Mouse (Mus musculus) lung, adult 18-20 months (tissue): Measurements from ENCODE around the gene Camk1g.
A peak's percentile ranks its signal among the peaks of the same experiment; 100 is the strongest.

Source experiments
- DNase-seq, 2 experiments: peaks; one replicate each; pipeline ENCODE4 v3.0.0; 2022; ENCODE audit warnings: mixed read lengths in 2 of 2

The Camk1g gene

GRCm38 (mm10) chr1:193370096-193370495 is at the start of gene Camk1g:
Camk1g (minus strand) TSS chr1:193370298.
- DNase-seq = no peak

- DNase-seq = no peak
Observed at GRCm38 (mm10) chr1:193419168-193419567, 49.1 kb upstream of the Camk1g start.

DNA sequence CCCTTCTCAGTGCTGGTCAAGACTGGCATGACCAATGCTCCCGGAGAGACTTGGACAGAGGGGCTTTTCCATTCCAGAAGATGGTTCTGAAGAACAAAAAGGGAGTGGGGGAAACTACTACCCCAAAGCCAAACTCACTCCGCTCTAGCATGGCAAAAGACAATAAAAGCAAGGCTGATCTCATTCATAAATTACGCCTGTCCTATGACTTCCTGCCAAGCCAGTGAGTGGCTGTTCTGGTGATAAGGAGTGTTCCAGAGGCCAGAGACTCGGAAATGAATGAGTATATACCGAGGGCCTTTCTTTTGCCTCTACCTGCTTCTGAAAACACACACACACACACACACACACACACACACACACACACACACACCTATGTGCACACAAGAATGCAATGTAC is 48.6 kb upstream of the Camk1g start:
- DNase-seq = no peak

DNA sequence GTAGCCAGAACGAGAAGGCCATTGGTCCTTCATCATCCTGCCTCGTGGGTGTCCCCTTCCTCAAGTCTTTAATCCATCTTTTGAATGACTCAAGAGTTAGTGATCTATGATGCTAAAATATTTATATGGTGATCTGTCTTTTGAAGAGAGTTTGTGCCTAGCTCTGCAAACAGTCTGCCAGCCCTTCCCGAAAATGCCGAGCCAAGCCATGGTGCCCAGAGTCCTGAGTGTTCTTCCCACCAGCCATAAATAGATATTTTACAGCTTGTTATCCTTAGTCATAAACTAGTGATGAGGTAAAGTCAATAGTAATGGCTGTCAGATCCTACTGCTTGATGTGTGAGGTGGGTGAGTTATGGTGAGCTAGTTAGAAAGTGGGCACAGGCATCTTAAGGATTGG is 44.0 kb upstream of the Camk1g start:
- no peak for DNase-seq

DNA sequence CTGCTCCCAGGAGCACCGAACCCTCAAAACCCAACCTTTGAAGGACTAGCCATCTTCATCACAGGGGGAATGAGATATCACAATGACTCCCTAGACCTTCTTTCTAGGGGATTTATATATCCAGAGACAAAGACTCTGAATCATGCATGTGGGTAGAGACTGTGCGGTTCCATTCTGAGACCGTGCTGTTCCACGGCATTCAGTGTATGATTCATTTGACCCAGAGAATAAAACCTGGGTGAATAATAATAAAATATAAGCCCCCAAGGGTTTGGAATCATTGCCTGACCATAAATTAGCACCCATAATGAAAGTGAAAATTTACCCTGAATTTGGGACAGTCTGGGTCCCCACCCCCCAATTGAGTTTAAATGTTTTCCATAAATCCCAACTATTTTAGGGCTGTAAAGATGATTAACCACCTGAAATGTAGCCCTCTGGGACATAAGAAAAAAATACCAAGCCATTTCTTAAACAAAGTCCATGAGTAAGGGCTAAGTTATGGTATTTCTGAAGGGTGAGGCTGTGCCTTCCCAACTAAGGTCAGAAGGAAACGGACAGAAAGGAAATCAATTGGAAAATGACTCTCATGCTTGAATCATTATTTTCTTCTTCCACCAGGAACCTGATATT is 43.4 kb upstream of the Camk1g start:
- no peak for DNase-seq

DNA sequence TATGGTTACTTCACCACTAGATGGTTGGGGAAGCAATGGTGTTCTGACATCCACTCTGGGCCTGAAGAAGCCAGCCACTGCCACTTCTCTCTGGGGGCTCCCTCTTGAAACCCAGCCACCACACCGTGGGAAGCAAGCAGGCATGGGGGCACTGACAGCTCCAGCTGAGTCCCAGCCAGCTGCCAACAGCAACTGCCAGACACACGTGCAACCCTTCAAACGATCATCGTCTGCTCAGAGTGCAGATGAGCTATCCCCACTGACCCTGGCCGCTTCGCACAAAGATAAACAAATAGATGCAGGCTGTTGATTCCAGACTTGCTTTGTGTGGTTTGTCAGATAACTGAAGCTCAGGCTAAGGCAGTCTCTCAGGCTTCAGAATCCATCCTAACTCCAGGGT is 37.4 kb upstream of the Camk1g start:
- no peak for DNase-seq

DNA sequence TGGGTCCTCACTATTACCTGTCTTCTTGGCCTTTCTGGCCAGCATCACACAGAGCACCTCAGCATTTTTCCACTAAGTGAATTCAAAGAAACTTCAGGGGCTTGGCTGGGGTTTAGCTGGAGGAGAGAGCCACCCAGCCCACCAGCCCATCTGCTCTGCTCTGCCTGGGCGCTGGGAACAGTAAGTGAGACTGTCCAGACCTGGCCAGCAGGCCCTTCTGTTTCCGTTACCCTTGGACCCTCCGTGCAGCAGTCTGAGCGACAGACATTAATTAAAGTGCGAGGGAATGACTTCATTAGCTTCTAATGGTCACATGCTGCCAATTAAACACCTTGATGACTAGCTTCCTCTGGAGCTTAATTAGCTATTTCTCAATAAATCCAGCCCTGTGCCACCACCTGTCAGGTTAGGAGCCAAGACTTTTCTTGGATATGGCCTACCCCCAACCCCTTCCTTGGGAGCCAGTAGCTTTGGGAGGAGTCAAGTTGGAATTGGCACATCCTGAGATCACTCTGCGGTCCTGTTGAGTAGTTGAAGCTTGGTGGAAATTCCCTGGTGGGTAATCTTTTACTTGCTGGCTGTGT is 36.1 kb upstream of the Camk1g start:
- DNase-seq = no peak

GRCm38 (mm10) chr1:193401695-193402094 is 31.6 kb upstream of the Camk1g start:
- no peak for DNase-seq

- no peak for DNase-seq
Observed at GRCm38 (mm10) chr1:193400348-193400747, 30.2 kb upstream of the Camk1g start.

DNA sequence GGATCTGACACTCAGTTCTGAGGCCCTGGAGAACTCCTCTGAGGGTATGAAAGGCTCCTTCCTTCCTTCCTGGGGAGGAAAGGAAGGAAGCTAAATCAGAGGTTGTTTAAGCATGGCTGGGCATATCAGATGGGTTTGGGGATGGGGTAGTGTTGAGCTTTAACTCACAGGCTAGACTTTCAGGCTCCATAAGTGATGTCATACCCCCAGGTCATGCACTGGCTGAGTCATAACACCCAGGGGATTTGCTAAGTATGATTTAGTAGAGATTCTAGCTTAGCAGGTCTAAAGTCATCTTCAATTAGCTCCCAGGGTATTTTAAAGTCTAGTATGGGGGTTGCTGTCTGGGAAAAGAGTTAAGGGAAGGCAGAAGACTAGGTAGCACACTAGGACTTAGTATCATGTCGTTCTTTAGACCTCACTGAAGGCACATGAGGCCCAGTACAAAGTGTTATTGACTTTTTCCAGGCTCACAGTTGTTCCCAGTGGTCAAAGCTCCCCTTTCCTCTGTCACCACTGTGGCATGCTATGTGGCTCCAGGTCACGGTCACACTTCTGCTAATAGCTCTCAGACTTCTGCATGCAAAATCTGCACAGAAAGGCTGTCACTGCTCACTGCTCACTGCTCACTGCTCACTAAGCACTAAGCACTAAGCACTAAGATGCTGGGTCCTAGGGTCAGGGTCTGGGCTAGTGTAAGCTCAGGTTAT is 28.8 kb upstream of the Camk1g start:
- DNase-seq = no peak

GRCm38 (mm10) chr1:193397109-193397508 is 27.0 kb upstream of the Camk1g start:
- DNase-seq = no peak

DNA sequence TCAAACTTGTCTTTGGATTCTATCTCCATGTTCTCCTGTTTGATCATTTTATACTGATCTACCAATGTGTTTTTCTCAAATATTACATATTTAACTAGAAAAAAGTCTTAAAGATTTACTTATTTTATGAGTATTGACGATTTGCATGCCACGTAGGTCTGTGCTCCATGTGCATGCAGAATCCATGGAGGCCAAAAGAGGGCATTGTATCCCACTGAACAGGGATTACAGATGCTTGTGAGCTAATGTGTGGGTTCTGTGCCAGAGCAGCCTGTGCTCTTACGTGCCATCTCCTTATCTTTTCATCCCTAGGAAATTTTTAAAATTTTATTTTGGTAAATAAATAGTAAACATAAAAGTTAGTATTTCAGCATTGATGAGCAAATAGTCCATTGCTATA is 22.2 kb upstream of the Camk1g start:
- DNase-seq = no peak

- no peak for DNase-seq
Observed at GRCm38 (mm10) chr1:193390004-193390403, 19.9 kb upstream of the Camk1g start.

GRCm38 (mm10) chr1:193389505-193389904 is 19.4 kb upstream of the Camk1g start:
- DNase-seq = no peak

GRCm38 (mm10) chr1:193387241-193387640 is 17.1 kb upstream of the Camk1g start:
- no peak for DNase-seq

- DNase-seq = peak; percentile 71 to 79
Observed at GRCm38 (mm10) chr1:193386136-193386535, 16.0 kb upstream of the Camk1g start.

- DNase-seq = peak; percentile 13 to 15
Observed at GRCm38 (mm10) chr1:193382841-193383462, 12.9 kb upstream of the Camk1g start.

DNA sequence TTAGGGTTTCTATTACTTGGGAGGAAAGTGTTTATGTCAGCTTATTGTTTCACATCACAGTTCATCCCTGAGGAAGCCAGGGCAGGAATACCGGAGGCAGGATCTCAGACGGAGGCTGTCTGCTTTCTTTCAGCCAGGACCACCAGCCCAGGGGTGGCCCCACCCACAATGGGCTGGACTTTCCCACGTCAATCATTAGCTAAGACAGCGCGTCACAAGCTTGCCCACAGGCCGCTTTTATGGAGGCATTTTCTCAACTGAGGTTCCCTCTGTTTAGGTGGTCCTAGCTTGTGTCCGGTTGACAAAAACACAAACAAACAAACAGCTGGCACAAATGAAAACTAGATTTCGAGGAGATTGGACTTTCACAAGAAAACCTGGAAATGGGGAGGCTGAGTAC is 12.3 kb upstream of the Camk1g start:
- no peak for DNase-seq

DNA sequence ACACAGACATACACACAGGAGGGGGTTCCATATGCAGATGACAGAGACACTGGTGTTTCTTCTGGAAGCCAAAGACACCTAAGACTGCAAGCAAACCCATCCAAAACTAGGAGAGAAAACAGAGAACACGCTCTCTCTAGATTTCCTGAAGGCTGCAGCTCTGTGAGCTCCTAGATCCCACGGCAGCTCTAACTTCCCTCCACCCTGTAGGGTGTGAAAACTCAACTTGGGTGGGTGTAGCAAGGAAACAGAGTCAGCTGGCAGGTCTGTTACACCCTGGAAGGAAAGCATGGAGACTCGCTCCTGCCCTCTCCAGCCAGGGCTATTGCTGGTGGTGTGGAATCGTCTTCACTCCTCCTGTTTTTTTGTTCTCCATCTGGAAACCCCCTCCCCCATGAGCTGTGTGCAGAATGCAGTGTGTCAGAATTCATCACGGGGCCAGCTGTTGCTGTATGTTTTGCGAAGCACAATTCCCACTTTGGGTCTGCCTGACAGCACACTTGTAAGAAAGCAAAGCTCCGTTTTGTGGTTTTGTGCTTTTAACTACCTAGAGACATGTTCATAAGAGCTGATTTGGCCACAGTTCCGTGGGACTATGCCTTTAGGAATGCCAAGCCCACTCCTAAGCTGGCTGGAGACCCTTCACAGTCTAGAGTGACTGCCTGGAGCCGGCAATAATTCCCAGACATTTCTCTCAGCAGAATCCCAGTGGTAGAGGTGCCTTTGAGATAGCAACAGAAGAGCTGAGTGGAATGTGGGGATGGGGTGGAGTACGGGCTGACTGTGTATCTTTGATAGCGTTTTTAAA is 11.7 kb upstream of the Camk1g start:
- DNase-seq = no peak

DNA sequence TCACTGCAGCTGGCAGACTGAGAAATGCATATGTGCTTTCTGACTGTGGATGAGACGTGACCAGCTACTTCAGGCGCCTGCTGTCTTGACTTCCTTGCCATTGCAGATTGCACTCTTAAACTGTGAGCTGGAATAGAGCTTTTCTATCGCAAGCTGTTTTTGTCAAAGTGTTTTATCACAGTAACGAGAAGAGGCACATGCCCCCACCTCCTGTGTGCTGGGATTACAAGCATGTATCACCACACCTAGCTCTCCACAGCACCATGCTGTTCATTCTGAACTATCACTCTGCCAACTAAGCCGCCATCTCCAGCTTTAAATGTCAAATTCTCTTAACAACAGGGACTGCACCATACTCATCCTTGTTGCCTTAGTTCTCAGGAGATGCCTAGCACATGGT is 10.8 kb upstream of the Camk1g start:
- no peak for DNase-seq

DNA sequence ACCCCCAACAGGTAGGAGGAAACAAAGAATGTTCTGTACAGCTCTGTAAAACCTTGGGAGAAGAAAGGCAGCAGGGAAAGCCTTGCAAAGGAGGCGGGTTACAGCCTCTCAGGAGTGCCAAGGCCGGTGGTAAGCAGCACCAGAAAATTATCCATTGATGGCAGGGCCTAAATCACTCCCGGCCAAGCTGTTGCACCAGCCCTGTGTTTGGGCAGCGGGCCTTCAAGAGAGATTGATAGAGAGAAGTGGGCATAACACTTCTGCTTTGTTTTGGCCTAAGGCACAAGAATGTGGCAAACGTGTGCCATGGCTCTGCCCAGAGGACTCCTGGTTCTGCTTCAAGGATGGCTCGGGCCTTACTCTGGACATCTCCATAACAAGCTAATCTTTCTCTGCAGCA is 9.5 kb upstream of the Camk1g start:
- DNase-seq = no peak

GRCm38 (mm10) chr1:193376478-193377134 is 6.5 kb upstream of the Camk1g start:
- DNase-seq = no peak
